Mouse (Mus musculus) ES-E14 (cell line): ENCODE measurements around the gene Anxa11. TPM values are rescaled to one million over a fixed set of nuclear protein-coding genes. Genes with fewer than 3 reads are reported as not detected.

Source experiments
- DNase-seq: peaks from one replicate; pipeline ENCODE4 v3.0.0-alpha.2; 2013; ENCODE audit warnings: low read depth, low spot score
- H3K27ac ChIP-seq: 2 replicates; pipeline ENCODE4 v1.5.1; 2012; ENCODE audit warnings: low read depth, mild to moderate bottlenecking, low read length, moderate library complexity, mixed read lengths; ENCODE audit not compliant: poor library complexity, insufficient read depth, severe bottlenecking
- H3K36me3 ChIP-seq: 2 replicates; pipeline ENCODE4 v1.6.1; 2012; ENCODE audit warnings: mild to moderate bottlenecking, low read length, moderate library complexity, mixed read lengths; ENCODE audit not compliant: control insufficient read depth, poor library complexity, insufficient read depth, severe bottlenecking
- H3K4me1 ChIP-seq, 2 experiments: fragments of 150-350 bp in 1 of 2; sonication (generic) in 1 of 2; 2 replicates each; pipeline ENCODE4 v1.6.1; 2012; ENCODE audit warnings: low read length in 2 of 2, mild to moderate bottlenecking in 1 of 2, mixed read lengths in 1 of 2; ENCODE audit not compliant: control insufficient read depth in 2 of 2, insufficient read depth in 2 of 2, poor library complexity in 1 of 2
- H3K4me3 ChIP-seq, 2 experiments: fragments of 150-350 bp in 1 of 2; sonication (generic) in 1 of 2; 2 replicates each; pipeline ENCODE4 v1.5.1; 2012; ENCODE audit warnings: low read length in 2 of 2, low read depth in 1 of 2, mild to moderate bottlenecking in 1 of 2, mixed read lengths in 1 of 2; ENCODE audit not compliant: insufficient read depth in 1 of 2, poor library complexity in 1 of 2, severe bottlenecking in 1 of 2
- H3K9ac ChIP-seq: 2 replicates; pipeline ENCODE4 v1.6.1; 2012; ENCODE audit warnings: low read depth, mild to moderate bottlenecking, low read length, mixed read lengths; ENCODE audit not compliant: poor library complexity, insufficient read depth, severe bottlenecking
- H3K9me3 ChIP-seq: fragments of 150-350 bp; sonication (generic); 2 replicates; pipeline ENCODE4 v1.6.1; 2012; ENCODE audit warnings: low read depth, mild to moderate bottlenecking, low read length; ENCODE audit not compliant: control insufficient read depth, insufficient read depth
- CHD2 ChIP-seq: IDR thresholded peaks from 2 replicates; pipeline ENCODE4 v1.6.1; 2014; ENCODE audit warnings: mild to moderate bottlenecking, low read depth, low read length, inconsistent platforms
- HCFC1 ChIP-seq: IDR thresholded peaks from 2 replicates; pipeline ENCODE4 v1.6.1; 2012; ENCODE audit warnings: low read length, inconsistent platforms, borderline replicate concordance; ENCODE audit not compliant: insufficient read depth
- MAFK ChIP-seq: IDR thresholded peaks from 2 replicates; pipeline ENCODE4 v1.6.1; 2014; ENCODE audit warnings: mild to moderate bottlenecking, low read depth, low read length, inconsistent platforms; ENCODE audit not compliant: insufficient read depth
- ZC3H11A ChIP-seq: IDR thresholded peaks from 2 replicates; pipeline ENCODE4 v1.6.1; 2012; ENCODE audit warnings: low read depth, mild to moderate bottlenecking, inconsistent platforms, low read length, borderline replicate concordance
- ZNF384 ChIP-seq: IDR thresholded peaks from 2 replicates; pipeline ENCODE4 v1.6.1; 2012; ENCODE audit warnings: low read depth, low read length, inconsistent platforms
- in situ Hi-C, 2 experiments: fragments of 600-800 bp; cut with MboI; formaldehyde crosslinking; loops; one replicate each; pipeline ENCODE4 v1.15.1; 2025; ENCODE audit warnings: low sequenced_read_pairs in 2 of 2, inconsistent platforms in 1 of 2; ENCODE audit not compliant: unreplicated experiment in 2 of 2
- total RNA-seq: library from RNA; depleted of rRNA; stranded (reverse); fragments of 300-350 nt; gene quantifications from 2 replicates; pipeline ENCODE4 v1.2.3, GENCODE M21; 2012

Anxa11 gene
- total RNA-seq, 1 experiment, result 18.7 TPM

DNA sequence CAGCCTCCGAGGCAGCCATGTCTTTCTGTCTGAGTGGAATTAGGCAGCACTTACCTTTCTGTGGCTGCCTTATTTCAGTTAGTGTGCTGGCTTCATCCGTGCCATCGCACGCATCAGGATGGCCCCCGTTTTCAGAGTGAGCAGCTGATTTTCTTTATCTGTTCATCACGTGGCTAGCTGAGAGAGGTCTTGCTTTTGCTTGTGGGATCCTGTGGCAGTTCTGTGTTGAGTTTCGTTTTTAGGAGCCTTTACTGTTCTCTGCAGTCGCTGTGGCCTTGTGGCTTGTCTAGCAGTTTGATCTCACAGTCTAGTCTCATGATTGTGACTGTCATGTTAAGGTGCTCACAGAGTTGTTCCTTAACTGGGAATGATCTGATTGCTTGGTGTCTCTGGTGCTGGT, 16.0 kb downstream of the Anxa11 start:
- Histone ChIP-seq H3K36me3 (no peaks in the 10 kb centered on the region; the same call in 1 of the 2 replicates), H3K4me3 (no peak overlapping the region), H3K4me1 (peaks cover 19 to 51% of the 10 kb centered on the region in 2 experiments), H3K9ac (no peak overlapping the region), H3K9me3 (no peaks in the 10 kb centered on the region), H3K27ac (no peak overlapping the region)
- no peak for DNase-seq
- no peak for TF ChIP-seq MAFK
- TF ChIP-seq CHD2, result no peak
- no peak for TF ChIP-seq ZC3H11A
- no peak for TF ChIP-seq HCFC1
- no peak for TF ChIP-seq ZNF384
- in situ Hi-C loops, result no loop called here

DNA sequence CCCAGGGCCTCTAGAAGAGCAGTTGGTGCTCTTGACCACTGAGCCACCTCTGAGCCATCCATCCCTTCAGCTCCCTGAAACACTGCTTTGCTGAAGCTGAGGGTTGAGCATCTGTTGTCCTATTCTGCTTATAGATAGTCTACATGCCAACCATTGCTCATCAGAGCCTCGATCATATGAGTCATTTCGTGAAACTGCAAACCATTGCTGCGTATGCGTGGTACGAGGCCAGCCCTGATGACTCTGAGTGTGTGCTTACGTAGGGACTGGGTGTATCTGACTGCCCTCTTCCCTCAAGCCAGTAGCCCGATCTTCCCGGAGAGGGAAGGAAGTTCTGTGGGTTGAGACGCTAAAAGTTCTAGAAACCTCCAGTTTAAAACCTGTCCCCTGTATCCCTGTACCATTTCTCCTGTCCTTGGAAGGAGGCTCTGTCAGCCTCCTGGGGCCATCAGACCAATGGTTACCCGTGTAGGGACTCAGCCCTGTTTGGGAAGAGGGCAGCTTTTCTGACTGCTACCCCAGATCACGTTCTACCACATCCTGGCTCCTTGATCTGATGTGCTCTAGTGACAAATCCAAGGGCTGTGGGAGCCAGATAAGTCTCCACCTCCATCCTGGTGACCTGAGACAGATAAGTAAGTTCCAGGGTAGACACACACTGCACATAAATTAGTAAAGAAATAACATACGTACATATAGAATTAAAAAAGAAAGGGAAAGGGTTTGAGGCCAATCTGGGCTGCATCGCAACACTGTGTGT, 20.0 kb downstream of the Anxa11 start:
- no peak overlapping the region; the same call in 1 of the 2 replicates for H3K27ac ChIP-seq
- no peak overlapping the region for H3K9ac ChIP-seq
- H3K4me3 ChIP-seq, result no peak overlapping the region
- no peak for DNase-seq
- H3K36me3 ChIP-seq, result no peaks in the 10 kb centered on the region; the same call in 1 of the 2 replicates
- in situ Hi-C loops, result no loop called here
- no peak for TF ChIP-seq HCFC1
- no peak for TF ChIP-seq CHD2
- no peak for TF ChIP-seq ZNF384
- no peak for TF ChIP-seq ZC3H11A
- no peak for TF ChIP-seq MAFK
- H3K4me1 ChIP-seq, result peaks cover 5 to 32% of the 10 kb centered on the region in 2 experiments; a peak in 2 of 4 replicates
- H3K9me3 ChIP-seq, result no peaks in the 10 kb centered on the region

DNA sequence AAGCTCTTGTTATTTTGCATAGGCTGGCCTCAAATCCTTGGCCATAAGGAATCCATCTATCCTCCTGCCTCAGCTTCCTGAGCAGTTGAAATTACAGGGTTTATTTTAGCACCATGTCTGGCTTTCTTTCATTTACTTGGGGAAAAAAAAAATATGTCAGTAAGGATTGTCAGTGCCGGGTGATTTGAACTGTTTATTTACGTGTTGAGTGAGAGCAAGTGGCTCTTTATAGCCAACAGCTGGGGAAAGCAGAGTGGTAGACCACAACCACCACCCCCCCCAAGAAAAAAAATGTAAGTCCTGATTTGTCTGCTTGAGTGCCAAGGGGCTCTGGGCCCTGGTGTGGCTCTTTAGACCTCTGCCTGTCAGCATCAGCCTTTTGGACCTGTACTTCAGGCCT, 21.8 kb downstream of the Anxa11 start:
- H3K27ac ChIP-seq, result peak overlapping the region; percentile 16; the same call in 1 of the 2 replicates
- in situ Hi-C loops, result no loop called here
- DNase-seq, result no peak
- H3K4me1 ChIP-seq, result peaks cover 3 to 35% of the 10 kb centered on the region in 2 experiments; a peak in 3 of 4 replicates
- no peak for TF ChIP-seq CHD2
- no peak overlapping the region for H3K4me3 ChIP-seq
- H3K36me3 ChIP-seq, result no peaks in the 10 kb centered on the region; the same call in 1 of the 2 replicates
- no peak overlapping the region for H3K9ac ChIP-seq
- H3K9me3 ChIP-seq, result no peaks in the 10 kb centered on the region

DNA sequence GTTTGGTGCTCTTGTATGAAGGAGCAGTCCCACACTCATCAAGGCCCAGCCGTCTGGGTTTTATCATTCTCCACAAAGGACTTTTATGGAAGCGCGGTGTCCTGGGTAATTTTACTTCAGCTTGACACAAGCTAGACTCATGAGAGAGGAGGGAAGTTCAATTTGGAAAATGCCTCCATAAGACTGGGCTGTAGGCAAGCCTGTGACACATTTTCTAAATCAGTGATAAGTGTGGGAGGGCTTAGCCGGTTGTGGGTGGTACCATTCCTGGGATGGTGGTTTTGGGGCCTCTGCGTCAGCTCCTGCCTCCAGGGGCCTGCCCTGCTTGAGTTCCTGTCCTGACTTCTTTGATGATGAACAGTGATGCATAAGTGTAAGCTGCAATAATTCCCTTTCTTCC, 23.3 kb downstream of the Anxa11 start:
- no peak for DNase-seq
- Histone ChIP-seq H3K36me3 (peaks cover 5% of the 10 kb centered on the region; the same call in 1 of the 2 replicates), H3K9me3 (no peaks in the 10 kb centered on the region), H3K27ac (no peak overlapping the region), H3K9ac (no peak overlapping the region), H3K4me1 (peaks cover 5 to 35% of the 10 kb centered on the region in 2 experiments; a peak in 3 of 4 replicates), H3K4me3 (no peak overlapping the region)
- in situ Hi-C loops, result no loop called here
- TF ChIP-seq CHD2 (no peak), ZNF384 (no peak), MAFK (no peak), ZC3H11A (no peak), HCFC1 (no peak)
